Mouse (Mus musculus): ENCODE data around the gene Ivd.

GRCm38 (mm10) chr2:118870601-118871000, 8.8 kb downstream of the Ivd start:
- TF ChIP-seq EP300 (IDR thresholded peaks at IDR 0.05; ENCODE audit: low read depth) (no peak), CTCF (IDR thresholded peaks at IDR 0.05; ENCODE audit: low read depth) (no peak)

Measured in liver, postnatal 0 days (tissue).